Mouse (Mus musculus) spleen, adult 12 weeks (tissue): ENCODE measurements around the gene Krt25.

Source experiments
- DNase-seq: peaks from one replicate; pipeline ENCODE4 v3.0.0; 2022; ENCODE audit warnings: low spot score

Krt25 gene

GRCm38 (mm10) chr11:99276786-99277185 is 46.0 kb downstream of the Krt25 start:
- no peak for DNase-seq

- DNase-seq, result no peak
Measured at GRCm38 (mm10) chr11:99275624-99276023, 47.1 kb downstream of the Krt25 start.

- no peak for DNase-seq
Measured at GRCm38 (mm10) chr11:99272721-99273120, 50.0 kb downstream of the Krt25 start.

DNA sequence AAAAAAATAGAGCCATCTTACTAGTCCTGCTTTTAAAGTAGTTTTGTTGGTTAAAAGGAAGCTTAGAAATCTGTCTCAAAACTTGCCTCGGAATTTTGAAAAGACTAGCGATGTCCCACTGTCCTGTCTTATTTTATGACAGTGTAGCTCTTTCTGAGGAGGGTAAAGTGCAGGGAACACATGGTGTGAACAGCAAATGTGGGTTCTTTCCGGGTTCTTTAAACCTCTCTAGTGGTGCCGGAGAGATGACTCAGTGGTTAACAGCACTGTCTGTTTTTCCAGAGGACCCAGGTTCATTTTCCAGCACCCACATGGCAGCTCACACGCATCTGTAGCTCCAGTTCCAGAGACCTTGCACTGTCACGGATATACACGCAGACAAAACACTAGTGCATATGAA is 53.6 kb downstream of the Krt25 start:
- DNase-seq, result no peak

- no peak for DNase-seq
Measured at GRCm38 (mm10) chr11:99265796-99266195, 57.0 kb downstream of the Krt25 start.
